Mouse (Mus musculus): ENCODE measurements around the gene Hsp90aa1. TPM values are rescaled to one million over a fixed set of nuclear protein-coding genes. Genes with fewer than 3 reads are reported as not detected.
A peak's percentile ranks its signal among the peaks of the same experiment; 100 is the strongest.
"Not testable (repeated sequence)": the region's sequence is repeated elsewhere in the genome, so short reads cannot be mapped to it uniquely, and the experiment has no call there.

Gene Hsp90aa1
- total RNA-seq (2017), result 264 and 290 TPM in 2 replicates

DNA sequence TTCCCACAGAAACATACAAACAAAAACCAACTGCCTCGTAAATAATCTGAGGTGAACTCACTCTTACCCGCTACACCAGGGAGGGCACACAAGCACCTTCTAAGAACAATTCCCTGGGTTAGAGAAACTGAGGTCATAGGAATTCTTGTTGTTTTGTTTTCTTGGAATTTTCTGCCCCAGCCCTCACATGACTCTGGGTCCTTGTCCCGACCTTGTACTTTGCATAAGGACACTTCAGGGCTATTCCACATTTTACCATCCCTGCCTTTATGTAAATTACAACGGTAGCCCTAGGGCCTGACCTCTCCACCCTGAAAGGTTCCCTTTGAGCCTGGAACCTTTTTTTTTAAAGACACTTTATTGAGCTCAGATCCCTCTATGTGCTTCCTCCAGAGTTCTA, at the start of gene Hsp90aa1:
Gene Hsp90aa1, minus strand, starts transcription at position 173 of the 400 bp plus-strand sequence.
- ATAC-seq (ENCODE audit: extremely low read depth, insufficient number of reproducible peaks, low FRiP score, poor library complexity, severe bottlenecking), result no peak

DNA sequence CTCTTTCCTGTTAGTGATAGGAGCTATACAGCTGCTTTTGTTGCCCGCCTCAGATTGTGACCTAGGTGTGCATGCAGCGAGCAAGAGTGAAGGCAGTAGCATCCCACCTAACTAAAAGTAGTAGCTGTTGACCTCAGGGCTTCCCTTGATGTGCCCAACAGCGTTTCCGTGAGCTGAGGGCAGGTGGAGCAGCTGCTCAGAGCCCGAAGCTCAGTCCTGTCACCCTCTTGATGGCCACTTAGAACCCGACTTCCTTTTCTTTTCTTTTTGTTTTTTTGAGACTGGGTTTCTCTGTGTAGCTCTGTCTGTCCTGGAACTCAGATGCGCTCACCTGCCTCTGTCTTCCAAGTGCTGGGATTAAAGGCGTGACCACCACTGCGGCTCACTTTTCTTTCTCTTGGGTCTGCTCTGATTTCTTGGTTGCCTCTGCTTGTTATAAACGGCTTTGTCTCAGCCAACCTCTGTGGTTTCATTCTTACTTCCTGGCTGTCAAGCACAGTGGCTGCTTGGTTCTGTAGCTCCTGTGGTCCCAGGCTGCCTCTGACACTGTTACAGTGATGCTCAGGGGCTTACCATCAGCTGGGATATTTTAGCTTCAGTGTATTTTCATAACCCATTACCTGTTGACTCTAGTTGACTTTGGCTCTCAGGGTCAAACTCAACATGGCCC, 48.4 kb upstream of the Hsp90aa1 start:
- 0 out of 2 replicates have a peak, but pooled peaks have one; percentile 23 for ATAC-seq (ENCODE audit: extremely low read depth, insufficient number of reproducible peaks, low FRiP score, poor library complexity, severe bottlenecking)

DNA sequence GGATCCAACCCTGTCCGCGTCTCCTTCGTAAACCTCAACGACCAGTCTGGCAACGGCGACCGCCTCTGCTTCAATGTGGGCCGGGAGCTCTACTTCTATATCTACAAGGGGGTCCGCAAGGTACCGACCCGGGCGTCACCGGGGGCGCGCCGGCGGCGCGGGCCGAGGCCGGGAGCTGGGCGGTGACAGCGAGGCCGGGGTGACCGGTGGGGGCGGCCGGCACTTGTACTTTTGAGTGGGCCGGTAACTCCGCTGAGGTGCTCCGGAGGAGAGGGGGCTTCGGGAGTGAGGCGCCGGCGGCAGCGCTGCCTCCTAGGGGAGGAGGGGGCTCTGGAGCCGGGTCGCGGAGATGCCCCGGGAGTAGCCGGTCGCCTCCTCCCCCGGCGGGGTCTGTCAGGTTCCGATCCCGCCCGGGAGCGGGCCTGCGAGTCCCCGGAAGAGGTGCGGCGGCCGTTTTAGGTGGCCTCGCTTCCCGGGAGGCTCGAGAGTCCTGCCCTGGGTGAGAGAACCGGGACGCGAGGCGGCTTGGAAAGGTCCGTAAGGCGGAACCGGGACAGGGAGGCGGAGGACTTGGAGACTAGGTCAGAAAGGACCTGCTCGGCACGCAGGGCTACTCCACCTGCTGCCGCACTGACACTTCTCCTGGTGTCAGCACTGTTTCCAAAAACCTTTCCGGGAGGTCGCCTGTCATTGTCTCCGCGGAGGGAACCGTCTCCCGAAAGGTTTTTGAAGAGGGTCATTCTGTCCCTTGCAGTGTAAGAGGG, 35.8 kb upstream of the Hsp90aa1 start:
- no peak for ATAC-seq (ENCODE audit: extremely low read depth, insufficient number of reproducible peaks, low FRiP score, poor library complexity, severe bottlenecking)

DNA sequence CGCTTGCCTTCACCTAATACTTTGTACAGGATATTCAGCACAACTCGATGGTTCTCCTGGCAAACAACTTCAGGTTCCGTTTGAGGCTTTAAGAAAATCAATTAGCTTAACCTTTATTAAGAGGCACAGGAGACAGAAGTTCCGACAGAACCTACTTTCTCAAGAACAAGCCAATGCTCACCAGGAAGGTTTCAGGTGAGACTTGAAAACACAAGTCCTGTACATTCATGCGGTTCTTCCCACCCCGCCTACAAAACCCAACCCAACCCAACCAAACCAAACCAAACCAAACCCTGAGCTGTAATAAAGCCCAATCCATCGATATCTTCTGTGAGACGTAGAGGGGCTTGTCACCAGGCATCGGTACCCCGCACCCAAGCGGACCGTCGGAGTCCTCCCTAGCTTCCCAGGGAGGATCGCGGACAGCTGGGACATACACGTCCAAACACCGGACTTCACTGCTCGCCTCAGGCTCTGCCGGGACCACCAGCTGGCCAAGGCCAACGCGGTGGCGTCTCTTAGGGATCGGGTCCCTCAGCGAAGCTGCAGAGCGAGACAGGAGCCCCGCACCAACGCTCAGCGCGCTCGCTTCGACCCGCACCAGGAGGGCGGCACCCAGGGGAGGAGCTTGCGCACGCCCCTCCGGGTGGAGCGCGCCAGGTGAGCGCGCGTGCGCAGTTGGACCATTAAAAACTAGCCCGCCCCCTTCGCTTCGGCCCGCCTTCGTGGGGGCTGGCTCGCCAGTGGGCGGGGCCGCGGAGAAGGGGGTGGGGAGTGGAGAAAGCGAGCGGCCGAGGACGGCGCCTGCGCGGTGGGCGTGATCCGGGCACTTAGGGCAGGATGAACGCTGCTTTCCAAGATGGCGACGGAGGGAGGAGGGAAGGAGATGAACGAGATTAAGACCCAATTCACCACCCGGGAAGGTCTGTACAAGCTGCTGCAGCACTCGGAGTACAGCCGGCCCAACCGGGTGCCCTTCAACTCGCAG, 34.9 kb upstream of the Hsp90aa1 start, which contains the start of gene Wdr20:
Gene Wdr20, plus strand, starts transcription at position 775 of the 988 bp plus-strand sequence.
- peak; percentile 93 for ATAC-seq (ENCODE audit: extremely low read depth, insufficient number of reproducible peaks, low FRiP score, poor library complexity, severe bottlenecking)

DNA sequence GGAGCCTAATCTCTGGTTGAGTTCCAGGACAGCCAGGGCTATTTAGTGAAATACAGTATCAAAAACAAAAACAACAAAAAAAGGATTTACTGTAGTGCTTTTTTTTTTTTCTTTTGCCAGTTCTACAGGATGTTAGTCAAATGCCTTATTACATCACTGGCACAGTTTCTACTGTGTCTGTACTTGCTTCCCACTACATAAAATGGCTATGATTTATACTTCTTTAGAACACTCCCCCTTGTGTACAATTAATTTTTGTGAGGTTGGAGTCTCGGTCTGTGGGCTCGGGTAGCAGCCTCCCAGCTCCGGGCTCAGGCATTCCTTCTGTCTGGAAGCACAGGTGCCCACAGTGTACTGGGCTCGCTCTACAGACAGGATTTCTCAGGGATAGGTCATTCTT, 34.1 kb upstream of the Hsp90aa1 start:
- no peak for ATAC-seq (ENCODE audit: extremely low read depth, insufficient number of reproducible peaks, low FRiP score, poor library complexity, severe bottlenecking)

DNA sequence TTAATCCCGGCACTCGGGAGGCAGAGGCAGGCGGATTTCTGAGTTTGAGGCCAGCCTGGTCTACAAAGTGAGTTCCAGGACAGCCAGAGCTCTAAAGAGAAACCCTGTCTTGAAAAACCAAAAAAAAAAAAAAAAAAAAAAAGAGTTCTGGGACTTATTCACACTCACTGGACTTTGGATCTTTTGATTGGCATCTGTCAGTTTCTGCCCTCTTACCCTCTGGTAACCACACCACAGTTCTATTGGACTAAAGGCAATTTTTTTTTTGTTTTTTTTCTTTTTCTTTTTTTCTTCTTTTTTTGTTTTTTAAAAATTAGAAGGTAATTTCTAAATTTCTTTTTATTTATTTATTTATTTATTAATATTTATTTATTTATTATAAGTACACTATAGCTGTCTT, 30.7 kb upstream of the Hsp90aa1 start:
- ATAC-seq (ENCODE audit: extremely low read depth, insufficient number of reproducible peaks, low FRiP score, poor library complexity, severe bottlenecking), result not testable (repeated sequence)

DNA sequence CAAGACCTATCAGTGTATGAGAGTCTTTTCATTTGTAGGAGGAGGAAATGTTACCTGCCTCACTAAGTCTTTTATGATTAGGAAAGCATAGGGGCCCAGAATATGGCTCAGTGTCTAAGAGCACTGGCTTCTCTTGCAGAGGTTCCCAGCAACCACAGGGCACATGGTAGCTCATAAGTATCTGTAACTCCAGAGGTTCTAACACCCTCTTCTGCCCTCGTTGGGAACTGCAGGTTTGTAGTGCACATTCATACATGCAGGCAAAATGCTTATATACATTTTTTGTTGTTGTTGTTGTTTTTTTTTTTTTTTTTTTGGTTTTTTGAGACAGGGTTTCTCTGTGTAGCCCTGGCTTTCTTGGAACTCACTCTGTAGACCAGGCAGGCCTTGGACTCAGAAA, 23.9 kb upstream of the Hsp90aa1 start:
- no peak for ATAC-seq (ENCODE audit: extremely low read depth, insufficient number of reproducible peaks, low FRiP score, poor library complexity, severe bottlenecking)

DNA sequence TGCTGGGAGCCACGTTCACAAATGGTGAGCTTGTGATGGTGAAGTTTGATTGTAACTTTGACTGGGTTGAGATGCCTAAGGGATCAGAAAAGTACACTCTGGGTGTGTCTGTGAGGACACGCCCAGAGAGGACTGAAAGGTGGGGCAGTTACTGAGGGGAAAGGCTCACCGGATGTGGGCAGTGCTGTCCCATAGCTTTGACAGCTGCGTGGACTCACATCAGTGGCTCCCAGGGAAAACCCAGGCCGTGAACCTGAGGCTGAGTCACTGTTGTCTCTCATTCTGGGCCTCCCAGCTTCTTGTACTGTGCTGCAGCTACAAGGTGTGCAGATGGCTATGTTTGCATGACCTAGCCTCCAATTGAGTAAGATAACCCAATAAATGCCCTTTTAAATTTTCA, 23.0 kb upstream of the Hsp90aa1 start:
- no peak for ATAC-seq (ENCODE audit: extremely low read depth, insufficient number of reproducible peaks, low FRiP score, poor library complexity, severe bottlenecking)

DNA sequence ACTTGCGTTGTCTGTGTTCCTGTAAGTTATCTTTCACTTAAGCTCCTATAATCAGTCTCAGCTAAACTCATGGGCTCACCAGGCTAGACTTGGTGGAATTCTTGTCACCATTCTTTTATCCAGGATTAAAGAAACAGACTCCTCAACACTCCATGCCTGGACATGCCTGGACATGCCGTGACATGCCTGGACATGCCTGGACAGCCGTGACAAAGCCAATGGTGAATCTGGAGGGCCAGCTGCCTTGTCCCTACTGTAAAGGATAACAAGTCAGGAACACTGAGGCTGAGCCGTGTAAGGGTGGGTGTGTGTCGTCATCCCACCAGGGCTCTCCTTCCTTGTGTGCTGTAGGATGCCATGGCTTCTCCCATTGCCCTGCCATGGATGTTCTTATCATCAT, 22.5 kb upstream of the Hsp90aa1 start:
- ATAC-seq (ENCODE audit: extremely low read depth, insufficient number of reproducible peaks, low FRiP score, poor library complexity, severe bottlenecking), result no peak

DNA sequence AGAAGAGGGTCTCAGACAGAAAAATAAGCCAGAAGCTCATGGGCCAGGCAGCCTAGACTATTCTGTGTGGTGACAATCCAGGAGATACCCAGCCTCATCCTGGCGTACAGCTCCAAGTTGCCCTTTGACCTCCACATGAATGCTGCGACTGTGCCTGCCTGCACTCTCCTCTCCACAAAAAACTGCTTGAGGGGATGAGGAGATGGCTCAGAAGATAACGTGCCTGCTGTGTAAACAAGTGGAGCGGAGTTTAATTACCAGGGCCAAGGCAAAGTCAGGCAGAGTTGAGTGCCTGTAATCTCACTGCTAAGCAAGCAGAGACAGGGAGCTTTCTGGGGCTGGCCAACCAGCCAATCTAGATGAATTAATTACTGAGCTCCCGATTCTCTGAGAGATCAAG, 13.5 kb upstream of the Hsp90aa1 start:
- ATAC-seq (ENCODE audit: extremely low read depth, insufficient number of reproducible peaks, low FRiP score, poor library complexity, severe bottlenecking), result no peak

DNA sequence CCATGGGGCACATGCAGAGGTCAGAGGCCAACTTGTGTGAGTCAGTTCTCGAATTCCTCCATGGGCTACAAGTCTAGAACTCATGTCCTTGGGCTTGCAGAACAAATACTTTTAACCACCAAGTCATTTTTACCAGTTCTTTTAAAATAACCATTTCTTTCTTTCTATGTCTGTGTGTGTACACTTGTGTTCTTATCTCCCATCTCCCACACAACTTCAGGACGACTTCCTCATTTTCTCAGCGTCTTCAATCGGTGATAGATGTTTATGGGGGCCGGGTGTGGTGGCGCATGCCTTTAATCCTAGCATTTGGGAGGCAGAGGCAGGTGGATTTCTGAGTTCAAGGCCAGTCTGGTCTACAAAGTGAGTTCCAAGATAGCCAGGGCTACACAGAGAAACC, 11.7 kb upstream of the Hsp90aa1 start:
- no peak for ATAC-seq (ENCODE audit: extremely low read depth, insufficient number of reproducible peaks, low FRiP score, poor library complexity, severe bottlenecking)

DNA sequence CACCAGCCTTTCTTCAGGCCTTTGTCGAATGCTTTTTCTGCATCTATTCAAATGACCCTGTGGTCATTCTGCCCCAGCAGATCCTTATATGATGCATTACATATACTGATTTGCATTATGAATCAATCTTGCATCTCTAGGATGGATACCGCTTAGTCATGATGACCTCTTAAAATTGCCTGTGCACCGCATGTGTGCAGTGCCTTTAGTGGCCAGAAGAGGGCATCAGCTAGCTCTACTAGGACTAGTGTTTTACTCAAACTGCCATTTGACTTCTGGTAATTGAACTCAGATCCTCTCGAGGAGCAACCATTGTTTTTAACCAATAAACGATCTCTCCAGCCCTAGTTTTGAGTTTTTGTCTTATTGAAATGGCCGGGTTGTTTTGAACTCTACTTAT, 11.3 kb upstream of the Hsp90aa1 start:
- ATAC-seq (ENCODE audit: extremely low read depth, insufficient number of reproducible peaks, low FRiP score, poor library complexity, severe bottlenecking), result no peak

DNA sequence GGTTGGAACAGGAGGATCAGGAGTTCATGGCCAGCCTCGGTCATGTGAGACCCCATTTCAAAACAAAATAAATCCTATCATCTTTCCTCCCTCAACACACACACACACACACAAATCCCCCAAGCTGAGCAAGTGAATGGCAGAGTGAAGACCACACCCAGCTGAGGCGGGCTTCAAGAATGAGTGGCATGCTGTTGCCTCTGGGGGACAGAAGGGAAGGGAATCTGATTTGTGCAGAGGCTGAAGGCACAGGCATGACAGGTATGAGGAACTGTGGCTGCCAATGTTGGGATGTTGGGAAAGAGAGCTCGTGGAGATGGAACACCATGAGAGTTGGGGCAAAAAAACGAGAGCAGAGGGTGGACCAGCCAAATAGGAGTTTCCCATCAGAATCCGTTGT, 8.7 kb upstream of the Hsp90aa1 start:
- no peak for ATAC-seq (ENCODE audit: extremely low read depth, insufficient number of reproducible peaks, low FRiP score, poor library complexity, severe bottlenecking)

DNA sequence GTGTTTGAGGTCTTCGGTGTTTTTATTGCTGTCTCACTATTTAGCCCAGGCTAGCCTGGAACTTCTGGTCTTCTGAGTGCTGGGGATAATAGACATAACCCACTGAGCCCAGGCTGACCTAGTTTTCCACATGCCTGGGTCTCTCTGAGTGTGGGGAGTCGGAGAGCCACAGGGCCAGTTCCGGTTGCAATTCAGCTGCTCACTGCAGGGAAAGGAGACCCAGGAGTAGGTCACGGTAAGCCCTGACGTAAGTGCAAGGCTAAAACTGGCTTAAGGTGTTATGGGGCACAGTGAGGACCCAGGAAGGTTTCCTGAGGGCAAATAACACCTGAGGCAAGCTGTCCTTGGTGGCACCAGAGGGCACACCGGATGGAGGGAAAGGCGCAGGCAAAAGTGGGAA, 4.9 kb upstream of the Hsp90aa1 start:
- no peak for ATAC-seq (ENCODE audit: extremely low read depth, insufficient number of reproducible peaks, low FRiP score, poor library complexity, severe bottlenecking)

DNA sequence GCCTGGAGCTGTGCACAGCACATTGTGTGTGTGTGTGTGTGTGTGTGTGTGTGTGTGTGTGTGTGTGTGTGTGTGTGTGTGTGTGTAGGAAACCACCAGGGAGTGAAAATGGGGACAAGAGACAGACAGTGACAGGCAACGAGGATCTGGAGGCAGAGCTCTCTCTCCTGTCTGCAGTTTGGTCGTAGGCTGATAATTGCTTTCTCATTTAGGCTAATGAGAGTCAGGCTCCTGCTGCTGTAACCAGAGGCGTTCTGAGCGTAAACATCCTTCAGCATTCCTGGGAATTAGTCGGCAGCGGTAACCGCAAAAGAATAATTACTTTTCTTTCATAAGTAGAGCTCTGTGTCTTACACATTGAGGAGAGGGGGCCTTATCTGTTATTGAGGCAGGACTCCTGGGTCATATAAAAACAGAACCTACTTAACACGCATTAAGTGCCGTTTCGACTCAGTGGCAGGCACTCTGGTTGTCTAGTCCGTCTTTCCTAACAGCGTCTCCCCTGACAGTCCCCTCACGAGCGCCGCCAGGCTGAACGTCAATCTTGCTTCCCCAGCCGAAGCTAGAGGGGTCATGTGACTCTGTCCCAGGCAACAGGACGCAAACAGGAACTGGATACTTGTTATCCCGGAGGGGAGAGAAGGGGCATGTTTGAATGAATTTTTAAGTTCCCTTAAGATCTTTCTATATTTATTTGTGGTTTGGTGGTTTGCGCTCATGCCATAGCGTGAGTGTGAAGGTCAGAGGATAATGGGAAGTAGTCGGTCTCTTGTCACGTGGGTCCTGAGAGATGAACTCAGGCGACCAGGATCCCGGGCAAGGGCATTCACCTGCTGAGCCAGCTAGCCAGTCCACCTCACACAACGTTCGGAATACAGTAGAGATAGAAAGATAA, 4.1 kb upstream of the Hsp90aa1 start:
- peak; percentile 38; the same call in 1 of the 2 replicates for ATAC-seq (ENCODE audit: extremely low read depth, insufficient number of reproducible peaks, low FRiP score, poor library complexity, severe bottlenecking)

DNA sequence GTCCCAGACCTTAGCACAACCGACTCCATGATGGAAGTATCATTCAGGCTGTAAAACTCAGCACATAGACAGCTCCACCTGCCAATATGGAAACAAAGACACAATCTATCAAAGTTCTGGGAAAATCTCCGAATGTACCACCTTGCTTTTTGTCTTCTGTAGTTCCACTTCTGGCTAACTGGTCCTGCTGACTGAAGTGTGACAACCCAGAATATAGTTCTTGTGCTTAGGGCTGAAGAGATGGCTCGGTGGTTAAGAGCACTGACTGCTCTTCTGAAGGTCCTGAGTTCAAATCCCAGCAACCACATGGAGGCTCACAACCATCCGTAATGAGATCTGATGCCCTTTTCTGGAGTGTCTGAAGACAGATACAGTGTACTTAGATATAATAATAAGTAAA, 2.9 kb upstream of the Hsp90aa1 start:
- not testable (repeated sequence) for ATAC-seq (ENCODE audit: extremely low read depth, insufficient number of reproducible peaks, low FRiP score, poor library complexity, severe bottlenecking)

DNA sequence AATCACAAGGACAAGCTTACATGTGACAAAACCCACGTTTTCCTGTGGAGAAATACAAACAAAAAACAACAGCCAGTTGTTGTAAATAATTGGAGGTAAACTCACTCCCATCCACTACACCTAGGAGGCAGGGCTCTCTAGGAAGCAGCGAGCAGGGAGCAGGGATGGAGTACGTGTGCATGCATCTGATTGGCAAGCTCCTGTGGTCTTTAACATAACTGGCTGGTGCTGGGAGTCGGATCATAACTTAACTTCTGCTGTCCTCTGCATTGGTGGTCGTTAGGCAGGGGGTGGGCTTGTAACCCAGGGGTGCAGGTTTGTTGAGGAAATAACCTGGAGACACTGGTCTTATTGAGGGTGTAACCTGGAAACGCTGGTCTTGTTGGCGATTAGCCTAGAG, 1.2 kb upstream of the Hsp90aa1 start:
- no peak for ATAC-seq (ENCODE audit: extremely low read depth, insufficient number of reproducible peaks, low FRiP score, poor library complexity, severe bottlenecking)

DNA sequence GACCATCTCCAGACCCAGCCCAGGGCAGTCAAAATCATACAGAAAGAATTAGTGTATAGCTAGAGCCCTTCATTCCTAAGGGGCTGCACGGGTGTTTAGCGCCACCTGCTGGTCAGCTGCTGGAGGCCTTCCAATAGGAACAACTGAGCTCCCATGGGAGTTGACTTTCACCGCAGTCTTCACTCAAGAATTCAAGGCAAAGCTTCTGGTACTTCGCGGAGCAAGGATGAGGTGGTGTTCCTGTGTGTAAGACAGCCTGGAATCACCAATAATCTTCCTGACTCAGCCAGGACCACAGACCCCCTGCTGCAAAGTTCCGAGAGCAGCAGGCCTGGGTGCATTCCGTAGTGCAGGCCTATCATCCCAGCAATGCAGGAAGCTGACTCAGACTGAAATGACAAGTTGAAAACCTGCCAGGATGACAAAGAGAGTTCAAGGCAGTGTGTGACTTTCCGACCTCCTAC, 512 bp upstream of the Hsp90aa1 start:
- peak; percentile 64 for ATAC-seq (ENCODE audit: extremely low read depth, insufficient number of reproducible peaks, low FRiP score, poor library complexity, severe bottlenecking)

All from neutrophil, adult 5-6 weeks (primary cell).